Mouse (Mus musculus) testis, adult 2 months (tissue): ENCODE measurements around the gene Hps5.

Experiments
- CTCF ChIP-seq: fragments of 200-500 bp; IDR thresholded peaks from 2 replicates; pipeline ENCODE4 v1.5.1; 2012; ENCODE audit warnings: low read depth, mild to moderate bottlenecking, inconsistent platforms, low read length, moderate library complexity; ENCODE audit not compliant: control insufficient read depth, insufficient read depth, insufficient replicate concordance
- POLR2A ChIP-seq: fragments of 200-500 bp; IDR thresholded peaks from 2 replicates; pipeline ENCODE4 v1.6.1; 2012; ENCODE audit warnings: low read depth, mild to moderate bottlenecking, inconsistent platforms, low read length, moderate library complexity; ENCODE audit not compliant: control insufficient read depth

DNA sequence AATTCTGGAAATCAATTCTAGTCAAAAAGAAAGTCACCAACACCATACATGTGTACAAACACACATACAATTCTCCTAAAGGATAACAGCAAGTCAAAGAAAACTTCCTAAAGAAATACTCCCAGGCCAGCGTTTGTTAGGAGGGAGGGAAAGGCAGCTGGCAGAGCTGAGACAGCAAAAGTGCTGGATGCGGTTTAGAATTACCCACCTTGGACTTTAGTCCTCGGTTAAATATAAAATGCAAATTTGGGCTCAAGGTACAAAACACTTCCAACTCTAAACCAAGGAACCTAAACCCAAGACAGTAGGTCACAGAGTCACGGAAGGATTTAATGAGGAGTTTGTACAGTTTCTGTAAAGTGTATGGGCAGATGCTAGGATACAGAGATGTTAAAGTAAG is 2.0 kb downstream of the Hps5 start:
- TF ChIP-seq POLR2A, result no peak
- TF ChIP-seq CTCF, result no peak
